Mouse (Mus musculus) intestine, postnatal 0 days (tissue): ENCODE results near the gene Nbeal2. TPM values are rescaled to one million over a fixed set of nuclear protein-coding genes. Genes with fewer than 3 reads are reported as not detected.

ENCODE experiments used
- ATAC-seq: fragments of 200-750 bp; cut with Nextera tagmentation; 2 replicates; pipeline ENCODE4 v1.8.0; 2017; ENCODE audit warnings: mild to moderate bottlenecking, moderate TSS enrichment, moderate library complexity
- H3K27ac ChIP-seq: fragments of 300-500 bp; sonication (generic); 2 replicates; pipeline ENCODE4 v1.5.1; 2014; ENCODE audit warnings: mild to moderate bottlenecking, low read depth, low read length, moderate library complexity
- H3K27me3 ChIP-seq: fragments of 300-500 bp; sonication (generic); replicated peaks from 2 replicates; pipeline ENCODE4 v1.6.1; 2014; ENCODE audit warnings: low read length, mixed read lengths; ENCODE audit not compliant: control insufficient read depth, insufficient read depth
- H3K36me3 ChIP-seq: fragments of 300-500 bp; sonication (generic); 2 replicates; pipeline ENCODE4 v1.6.1; 2014; ENCODE audit warnings: mild to moderate bottlenecking, moderate library complexity; ENCODE audit not compliant: control insufficient read depth, insufficient read depth
- H3K4me1 ChIP-seq: fragments of 300-500 bp; sonication (generic); replicated peaks from 2 replicates; pipeline ENCODE4 v1.6.1; 2014; ENCODE audit warnings: antibody characterized with exemption, low read length, mixed read lengths; ENCODE audit not compliant: control insufficient read depth, insufficient read depth
- H3K4me2 ChIP-seq: fragments of 300-500 bp; sonication (generic); replicated peaks from 2 replicates; pipeline ENCODE4 v1.6.1; 2014; ENCODE audit warnings: low read depth, mild to moderate bottlenecking, moderate library complexity
- H3K4me3 ChIP-seq: fragments of 300-500 bp; sonication (generic); 2 replicates; pipeline ENCODE4 v1.5.1; 2014; ENCODE audit warnings: low read depth, low read length
- H3K9ac ChIP-seq: fragments of 300-500 bp; sonication (generic); 2 replicates; pipeline ENCODE4 v1.6.1; 2014; ENCODE audit warnings: mild to moderate bottlenecking, low read depth, low read length
- H3K9me3 ChIP-seq: fragments of 300-500 bp; sonication (generic); 2 replicates; pipeline ENCODE4 v1.6.1; 2016; ENCODE audit warnings: mixed run types; ENCODE audit not compliant: control insufficient read depth
- CTCF ChIP-seq: sonication (generic); IDR thresholded peaks from 2 replicates; pipeline ENCODE4 v1.5.1; 2016; ENCODE audit warnings: low read depth, mild to moderate bottlenecking, control low read depth, antibody characterized with exemption, moderate library complexity
- WGBS: fragments of 180-500 bp; shearing (Covaris S2); extraction: QIAGEN DNeasy Blood & Tissue Kit; methylation state at CpG from one replicate; pipeline ENCODE4 v1.1.7; 2014; 5-methylcytosine and 5-hydroxymethylcytosine counted together
- polyA plus RNA-seq: library from polyadenylated mRNA; unstranded; fragments of >200 nt; fragmentation: Nextera tagmentation; extraction: Ambion mirVana; gene quantifications from 2 replicates; pipeline ENCODE4 v1.2.1, GENCODE M21; 2015

Gene Nbeal2
- polyA plus RNA-seq, 1 experiment from 2014 or later: 1.0 TPM

- WGBS: 82% methylated on average over 7 of the region's 7 CpGs
- ATAC-seq: no peak
- Histone ChIP-seq H3K27ac (no peak overlapping the region), H3K36me3 (no peaks in the 10 kb centered on the region; the same call in 1 of the 2 replicates), H3K9ac (no peak overlapping the region), H3K27me3 (no peaks in the 10 kb centered on the region), H3K4me1 (peaks cover 18% of the 10 kb centered on the region), H3K4me2 (no peak overlapping the region), H3K4me3 (no peak overlapping the region), H3K9me3 (no peaks in the 10 kb centered on the region)
- no peak for TF ChIP-seq CTCF
Measured at GRCm38 (mm10) chr9:110680736-110681507, 27.0 kb upstream of the Nbeal2 start.

- H3K4me1 ChIP-seq: peaks cover 8% of the 10 kb centered on the region; the same call in 1 of the 2 replicates
- ATAC-seq: no peak
- H3K27ac ChIP-seq: no peak overlapping the region
- peaks cover 4% of the 10 kb centered on the region; the same call in 1 of the 2 replicates for H3K36me3 ChIP-seq
- no peak for TF ChIP-seq CTCF
- H3K27me3 ChIP-seq: no peaks in the 10 kb centered on the region
- no peak overlapping the region for H3K9ac ChIP-seq
- no peak overlapping the region for H3K4me2 ChIP-seq
- H3K4me3 ChIP-seq: no peak overlapping the region
- no peaks in the 10 kb centered on the region for H3K9me3 ChIP-seq
- WGBS: 75% methylated on average over 5 of the region's 5 CpGs
Measured at GRCm38 (mm10) chr9:110678886-110679285, 24.9 kb upstream of the Nbeal2 start.

DNA sequence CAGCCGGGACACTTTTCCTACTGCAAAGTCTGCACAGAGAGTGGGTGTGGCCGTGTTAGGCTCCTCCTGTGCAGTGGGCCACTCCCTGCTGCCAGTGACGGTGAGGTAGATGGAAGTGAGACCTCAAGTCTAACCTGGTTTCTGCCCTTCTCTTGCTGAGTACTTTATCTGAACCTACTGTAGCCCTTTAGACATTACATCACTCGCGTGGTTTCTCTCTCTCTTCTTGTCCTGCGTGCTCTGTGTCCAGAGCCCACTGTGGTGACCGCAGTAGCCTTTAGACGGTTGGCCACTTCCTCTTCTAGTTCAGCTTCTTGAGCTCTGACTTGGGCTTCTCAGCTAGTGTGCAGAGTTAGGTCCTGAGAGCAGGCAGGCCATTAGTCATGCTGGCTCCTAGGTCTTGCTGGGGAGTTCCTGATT is 22.5 kb upstream of the Nbeal2 start:
- Histone ChIP-seq H3K9me3 (no peaks in the 10 kb centered on the region), H3K27ac (peak overlapping the region; percentile 50; the same call in 1 of the 2 replicates), H3K27me3 (no peaks in the 10 kb centered on the region), H3K4me3 (no peak overlapping the region), H3K4me2 (no peak overlapping the region), H3K36me3 (peaks cover 4% of the 10 kb centered on the region; the same call in 1 of the 2 replicates), H3K9ac (no peak overlapping the region), H3K4me1 (0 out of 2 replicates have a peak, but pooled peaks cover 2% of the 10 kb centered on the region)
- WGBS: 63% methylated on average over 8 of the region's 8 CpGs
- no peak for TF ChIP-seq CTCF
- ATAC-seq: peak; percentile 60

GRCm38 (mm10) chr9:110673107-110673752 is 19.3 kb upstream of the Nbeal2 start:
- 58% methylated on average over 10 of the region's 10 CpGs for WGBS
- Histone ChIP-seq H3K27ac (no peak overlapping the region), H3K4me3 (no peak overlapping the region), H3K36me3 (peaks cover 4% of the 10 kb centered on the region; the same call in 1 of the 2 replicates), H3K27me3 (no peaks in the 10 kb centered on the region), H3K9me3 (no peaks in the 10 kb centered on the region), H3K9ac (no peak overlapping the region), H3K4me1 (0 out of 2 replicates have a peak, but pooled peaks cover 2% of the 10 kb centered on the region), H3K4me2 (no peak overlapping the region)
- no peak for ATAC-seq
- TF ChIP-seq CTCF: no peak

GRCm38 (mm10) chr9:110672462-110673106 is 18.6 kb upstream of the Nbeal2 start:
- H3K9me3 ChIP-seq: no peaks in the 10 kb centered on the region
- H3K4me3 ChIP-seq: no peak overlapping the region
- H3K36me3 ChIP-seq: peaks cover 4% of the 10 kb centered on the region; the same call in 1 of the 2 replicates
- H3K4me2 ChIP-seq: no peak overlapping the region
- peak; percentile 44; the same call in 1 of the 2 replicates for ATAC-seq
- 55% methylated on average over 7 of the region's 7 CpGs for WGBS
- no peak overlapping the region for H3K9ac ChIP-seq
- no peaks in the 10 kb centered on the region for H3K27me3 ChIP-seq
- no peak overlapping the region for H3K27ac ChIP-seq
- 0 out of 2 replicates have a peak, but pooled peaks cover 5% of the 10 kb centered on the region for H3K4me1 ChIP-seq
- peak; percentile 81 for TF ChIP-seq CTCF

DNA sequence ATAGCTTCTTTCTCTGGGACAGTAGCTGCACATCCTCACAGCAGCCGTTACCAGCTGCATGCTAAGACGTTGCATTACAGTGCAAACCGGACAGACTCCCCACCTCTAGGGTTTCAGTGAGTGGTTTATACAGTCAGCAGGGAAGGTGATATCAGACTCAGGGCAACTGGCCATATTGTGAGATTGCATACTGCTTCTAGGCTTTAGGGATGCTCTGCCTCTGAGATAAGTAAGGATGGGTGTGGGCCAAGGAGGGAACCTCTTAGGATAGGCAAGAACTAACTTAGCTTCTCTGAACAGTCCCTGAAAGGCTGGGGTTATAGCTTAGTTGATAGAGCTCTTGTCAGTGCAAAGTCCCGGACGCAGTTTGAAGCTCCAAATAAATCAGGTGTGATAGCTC is 15.8 kb upstream of the Nbeal2 start:
- ATAC-seq: no peak
- H3K9me3 ChIP-seq: no peaks in the 10 kb centered on the region
- H3K27me3 ChIP-seq: no peaks in the 10 kb centered on the region
- WGBS: 80% methylated on average over 5 of the region's 5 CpGs
- no peak for TF ChIP-seq CTCF
- H3K36me3 ChIP-seq: 0 out of 2 replicates have a peak, but pooled peaks cover 4% of the 10 kb centered on the region
- no peak overlapping the region for H3K4me3 ChIP-seq
- H3K27ac ChIP-seq: no peak overlapping the region
- no peak overlapping the region for H3K9ac ChIP-seq
- H3K4me2 ChIP-seq: no peak overlapping the region
- H3K4me1 ChIP-seq: peaks cover 15% of the 10 kb centered on the region
